Mouse (Mus musculus): Measurements from ENCODE around the gene Stk19. TPM values are rescaled to one million over a fixed set of nuclear protein-coding genes. Genes with fewer than 3 reads are reported as not detected.
A peak's percentile ranks its signal among the peaks of the same experiment; 100 is the strongest.

The Stk19 gene
- polyA plus RNA-seq, 1 experiment from 2014 or later: 34.4 TPM

DNA sequence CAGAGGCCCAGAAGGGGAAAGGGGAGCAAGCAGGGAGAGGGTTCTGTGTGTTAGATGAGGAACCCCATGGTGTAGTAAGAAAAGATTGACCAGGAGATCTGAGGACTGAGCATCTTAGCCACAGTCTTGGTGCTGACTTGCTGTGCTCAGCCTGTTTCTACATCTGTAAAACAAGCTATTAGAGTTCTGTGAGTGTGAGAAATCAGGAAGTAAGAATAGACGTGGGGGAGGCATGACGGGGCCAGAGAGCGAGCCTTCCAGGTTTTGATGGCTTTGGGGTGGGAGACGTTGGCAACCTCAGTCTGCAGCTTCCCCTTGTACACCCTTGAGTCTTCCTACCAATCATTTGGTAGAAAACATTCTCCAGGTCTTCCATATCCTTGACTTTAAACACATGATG is 21.9 kb upstream of the Stk19 start:
- no peak for DNase-seq (ENCODE audit: low spot score)
- H3K4me1 ChIP-seq (replicated peaks): no peaks in the 10 kb centered on the region
- no peak overlapping the region for H3K27ac ChIP-seq
- no peak overlapping the region for H3K4me3 ChIP-seq
- peaks cover 6% of the 10 kb centered on the region; the same call in 1 of the 2 replicates for H3K27me3 ChIP-seq (ENCODE audit: insufficient read depth, poor library complexity, severe bottlenecking)
- H3K9me3 ChIP-seq: no peaks in the 10 kb centered on the region
- peaks cover 47% of the 10 kb centered on the region for H3K36me3 ChIP-seq
- WGBS: 84% methylated on average over 4 of the region's 4 CpGs

DNA sequence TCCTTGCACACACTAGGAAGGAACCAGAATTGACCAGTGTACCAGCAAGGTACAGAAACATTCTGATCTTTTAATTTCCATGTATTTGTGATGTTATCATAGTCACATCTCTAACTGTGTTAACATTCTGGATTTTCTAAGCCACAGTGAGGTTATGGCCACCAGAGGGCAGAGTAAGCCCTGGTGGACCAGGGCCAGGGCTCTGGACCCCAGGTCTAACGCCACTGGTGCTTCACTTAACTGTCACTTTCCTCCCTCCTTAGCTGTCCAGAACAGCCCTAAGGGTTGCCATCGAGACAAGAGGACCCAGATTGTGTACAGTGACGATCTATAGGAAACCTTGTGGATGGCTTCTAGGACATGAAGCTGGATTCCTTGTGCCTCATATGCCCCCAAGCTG is 19.1 kb upstream of the Stk19 start:
- 43% methylated on average over 3 of the region's 3 CpGs for WGBS
- peaks cover 64% of the 10 kb centered on the region for H3K36me3 ChIP-seq
- DNase-seq (ENCODE audit: low spot score): peak; percentile 45
- H3K27ac ChIP-seq: no peak overlapping the region
- H3K27me3 ChIP-seq (ENCODE audit: insufficient read depth, poor library complexity, severe bottlenecking): no peaks in the 10 kb centered on the region
- peaks cover 15% of the 10 kb centered on the region for H3K4me1 ChIP-seq (replicated peaks)
- no peaks in the 10 kb centered on the region for H3K9me3 ChIP-seq
- H3K4me3 ChIP-seq: no peak overlapping the region

DNA sequence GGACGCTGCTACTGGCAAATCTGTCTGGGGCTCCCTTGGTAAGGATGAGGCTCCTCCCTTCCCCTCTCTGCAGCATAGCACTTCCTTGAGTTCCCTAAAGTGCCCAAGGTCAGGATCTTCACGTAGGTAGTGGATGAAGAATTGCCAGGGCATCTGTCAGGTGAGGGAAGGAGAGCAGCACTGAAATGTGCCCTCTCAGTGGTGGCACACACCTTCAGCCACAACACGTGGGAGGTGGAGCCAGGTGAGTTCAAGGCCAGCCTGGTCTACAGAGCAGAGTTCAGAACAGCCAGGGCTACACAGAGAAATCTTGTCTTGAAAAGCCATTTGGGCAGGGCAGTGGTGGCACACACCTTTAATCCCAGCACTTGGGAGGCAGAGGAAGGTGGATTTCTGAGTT is 18.0 kb upstream of the Stk19 start:
- H3K4me1 ChIP-seq (replicated peaks): peaks cover 19% of the 10 kb centered on the region
- no peaks in the 10 kb centered on the region for H3K9me3 ChIP-seq
- 87% methylated on average over 3 of the region's 3 CpGs for WGBS
- H3K36me3 ChIP-seq: peaks cover 64% of the 10 kb centered on the region
- H3K27ac ChIP-seq: no peak overlapping the region
- H3K4me3 ChIP-seq: no peak overlapping the region
- no peaks in the 10 kb centered on the region for H3K27me3 ChIP-seq (ENCODE audit: insufficient read depth, poor library complexity, severe bottlenecking)
- DNase-seq (ENCODE audit: low spot score): no peak

DNA sequence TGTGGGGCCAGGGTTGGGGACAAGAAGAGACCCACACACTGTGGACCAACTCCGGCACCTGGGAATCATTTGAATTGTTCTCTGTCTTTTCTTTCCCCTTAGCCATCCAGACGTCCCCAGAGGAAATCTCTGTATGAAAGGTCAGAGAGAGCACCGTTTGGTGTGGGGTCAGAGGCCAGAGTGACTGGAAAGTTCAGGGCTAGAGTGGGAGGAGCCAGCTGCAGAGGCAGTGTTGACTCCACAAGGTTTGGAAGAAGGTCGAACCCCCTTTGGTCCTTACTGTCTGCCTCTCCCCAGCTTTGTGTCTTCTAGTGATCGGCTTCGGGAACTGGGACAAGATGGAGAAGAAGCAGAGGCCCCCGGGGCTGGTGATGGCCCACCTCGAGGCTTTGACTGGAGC is 16.8 kb upstream of the Stk19 start:
- Histone ChIP-seq H3K9me3 (no peaks in the 10 kb centered on the region), H3K4me1 (replicated peaks) (peaks cover 27% of the 10 kb centered on the region), H3K36me3 (peaks cover 64% of the 10 kb centered on the region), H3K27ac (no peak overlapping the region), H3K4me3 (no peak overlapping the region), H3K27me3 (ENCODE audit: insufficient read depth, poor library complexity, severe bottlenecking) (no peaks in the 10 kb centered on the region)
- 69% methylated on average over 8 of the region's 8 CpGs for WGBS
- no peak for DNase-seq (ENCODE audit: low spot score)

DNA sequence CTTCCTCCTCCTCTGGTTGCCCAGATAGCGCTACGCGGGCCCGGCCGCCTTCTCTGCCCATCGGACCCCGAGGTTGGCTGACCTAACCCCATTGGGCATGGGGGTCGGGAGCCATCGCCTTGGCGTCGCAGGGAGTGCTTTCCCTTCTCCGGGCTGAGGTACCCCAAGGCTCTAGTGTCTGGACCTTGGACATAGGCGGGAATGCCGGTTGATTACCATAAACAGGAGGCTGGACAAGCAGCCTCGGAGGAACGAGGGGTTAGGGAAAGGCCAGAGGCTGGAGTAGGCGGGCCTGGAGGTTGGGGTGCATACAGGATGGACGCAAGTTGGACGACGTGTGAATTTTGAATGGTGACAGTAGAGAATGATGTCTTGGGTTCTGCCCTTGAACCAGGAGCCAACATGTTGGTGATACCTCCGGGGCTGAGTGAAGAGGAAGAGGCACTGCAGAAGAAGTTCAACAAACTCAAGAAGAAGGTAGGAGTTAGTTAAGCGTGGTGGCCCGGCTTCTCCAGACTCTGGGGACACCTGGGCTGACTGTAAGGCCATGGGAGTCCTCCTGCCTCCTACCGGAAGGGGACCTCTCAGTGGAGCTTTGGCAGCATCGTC is 13.9 kb upstream of the Stk19 start:
- Histone ChIP-seq H3K4me3 (peak overlapping the region; percentile 72), H3K9me3 (no peaks in the 10 kb centered on the region), H3K36me3 (peaks cover 63% of the 10 kb centered on the region), H3K27ac (peak overlapping the region; percentile 86), H3K4me1 (replicated peaks) (peaks cover 27% of the 10 kb centered on the region), H3K27me3 (ENCODE audit: insufficient read depth, poor library complexity, severe bottlenecking) (no peaks in the 10 kb centered on the region)
- no peak for DNase-seq (ENCODE audit: low spot score)
- WGBS: 2% methylated on average over 25 of the region's 25 CpGs

DNA sequence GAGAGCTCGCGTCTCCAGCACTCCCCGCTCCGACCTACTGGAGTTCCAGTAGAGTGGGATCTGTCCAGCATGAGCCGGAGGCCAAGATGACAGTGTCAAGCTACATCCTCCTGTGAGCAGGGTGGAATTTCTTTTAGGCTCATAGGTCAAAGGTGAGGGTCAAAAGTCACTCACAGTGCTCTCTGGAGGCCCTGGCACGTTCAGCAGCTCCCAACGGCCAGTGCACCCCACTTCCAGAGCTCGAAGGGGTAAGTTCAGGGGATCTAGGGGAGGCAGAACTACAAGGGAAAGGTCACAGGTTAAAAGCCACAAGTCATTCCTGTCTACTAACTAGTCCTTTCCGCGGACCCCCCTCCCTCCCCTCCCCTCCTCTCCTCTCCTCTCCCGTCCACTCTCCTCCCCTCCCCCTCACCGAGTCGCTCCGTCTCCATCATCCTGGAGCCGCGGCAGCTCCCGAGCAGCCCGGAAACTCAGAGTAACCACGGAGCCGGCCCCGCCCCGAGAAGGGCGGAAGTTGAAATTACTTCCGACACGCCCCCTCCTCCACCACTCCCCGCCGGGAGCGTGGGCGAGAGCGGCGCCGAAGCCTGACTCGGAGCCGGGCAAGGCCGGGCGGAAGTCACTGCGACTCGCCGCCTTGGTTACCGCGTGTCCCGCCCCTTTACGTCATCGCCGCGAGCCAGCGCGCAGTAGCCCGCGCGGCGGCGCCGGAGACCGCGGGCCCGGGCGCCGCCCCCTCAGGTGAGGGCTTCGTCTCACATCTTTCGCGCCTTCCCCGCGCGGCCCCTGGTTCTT is 13.2 kb upstream of the Stk19 start, which contains the start of the genes Skiv2l and Nelfe:
Skiv2l (minus strand) TSS at position 489 of the 795 bp plus-strand sequence.
Nelfe (plus strand) TSS at position 670 of the 795 bp plus-strand sequence.
- WGBS: under 1% methylated on average over 65 of the region's 65 CpGs
- Histone ChIP-seq H3K9me3 (no peaks in the 10 kb centered on the region), H3K27me3 (ENCODE audit: insufficient read depth, poor library complexity, severe bottlenecking) (no peaks in the 10 kb centered on the region), H3K27ac (peak within 1 kb of the TSS; percentile 86), H3K4me3 (peak within 1 kb of the TSS; percentile 72), H3K36me3 (peaks cover 63% of the 10 kb centered on the region), H3K4me1 (replicated peaks) (peaks cover 27% of the 10 kb centered on the region)
- peak; percentile 98 for DNase-seq (ENCODE audit: low spot score)

DNA sequence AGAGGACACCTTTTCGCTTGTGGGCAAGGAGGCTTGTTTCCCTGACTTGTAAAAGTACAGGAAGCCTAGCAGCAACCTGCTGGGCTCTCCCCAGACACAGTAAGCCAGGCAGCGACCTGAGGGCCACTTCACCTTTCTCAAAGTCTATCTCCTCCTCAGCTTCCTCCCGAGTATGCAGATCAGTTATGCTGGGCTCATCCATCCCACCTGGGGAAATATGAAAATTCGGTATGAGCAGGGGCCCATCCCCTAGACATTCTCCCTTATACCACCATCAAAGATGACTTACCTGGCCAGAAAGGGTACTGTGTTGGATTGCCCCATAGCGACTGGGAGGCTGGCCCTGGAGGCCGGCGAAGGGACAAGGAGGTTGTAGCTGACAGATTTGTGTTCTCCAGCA is 10.9 kb upstream of the Stk19 start:
- Histone ChIP-seq H3K9me3 (no peaks in the 10 kb centered on the region), H3K4me3 (no peak overlapping the region), H3K36me3 (peaks cover 63% of the 10 kb centered on the region), H3K27me3 (ENCODE audit: insufficient read depth, poor library complexity, severe bottlenecking) (no peaks in the 10 kb centered on the region), H3K27ac (no peak overlapping the region), H3K4me1 (replicated peaks) (peaks cover 27% of the 10 kb centered on the region)
- no peak for DNase-seq (ENCODE audit: low spot score)
- 95% methylated on average over 7 of the region's 7 CpGs for WGBS

DNA sequence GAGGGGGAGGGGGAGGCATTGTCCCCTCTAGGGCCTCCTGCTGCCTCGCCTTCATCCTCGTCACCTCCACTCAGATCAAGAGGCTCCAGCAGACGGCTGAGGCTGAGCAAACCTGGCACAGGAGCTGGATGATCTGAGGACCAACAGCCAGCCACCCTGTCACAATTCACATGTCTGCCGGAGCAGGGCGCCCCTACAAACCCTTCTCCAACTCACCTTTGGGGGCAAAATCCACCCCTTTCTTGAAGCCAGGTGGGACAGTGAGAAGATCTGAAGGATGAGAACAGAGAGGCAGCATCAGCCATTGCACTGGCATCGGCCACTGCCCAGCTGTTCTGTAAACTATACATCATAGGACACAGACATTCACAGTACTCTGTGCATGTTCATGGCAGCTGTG is 10.4 kb upstream of the Stk19 start:
- H3K4me1 ChIP-seq (replicated peaks): peaks cover 25% of the 10 kb centered on the region
- no peak overlapping the region for H3K27ac ChIP-seq
- H3K36me3 ChIP-seq: peaks cover 63% of the 10 kb centered on the region
- 88% methylated on average over 6 of the region's 6 CpGs for WGBS
- no peaks in the 10 kb centered on the region for H3K9me3 ChIP-seq
- DNase-seq (ENCODE audit: low spot score): no peak
- H3K4me3 ChIP-seq: no peak overlapping the region
- no peaks in the 10 kb centered on the region for H3K27me3 ChIP-seq (ENCODE audit: insufficient read depth, poor library complexity, severe bottlenecking)

DNA sequence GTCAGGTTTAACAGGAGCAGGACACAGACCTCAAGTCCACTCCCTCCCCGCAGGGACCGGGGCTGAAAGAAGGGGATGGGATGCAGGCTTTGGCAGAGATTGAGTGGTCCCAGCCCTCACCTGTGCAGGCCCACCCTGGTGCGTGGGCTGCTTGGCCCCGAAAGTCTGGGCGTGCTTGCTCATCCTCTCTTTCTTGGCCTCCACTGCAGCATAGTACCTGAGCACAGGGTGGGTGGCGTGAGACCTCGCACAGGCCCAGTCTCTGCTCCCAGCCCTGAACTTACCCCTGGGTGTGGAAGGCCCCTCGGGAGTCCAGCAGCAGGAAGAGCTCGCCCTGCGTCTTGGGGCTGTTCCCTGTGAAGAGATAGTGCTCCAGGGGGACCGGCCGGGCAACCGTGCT is 8.1 kb upstream of the Stk19 start:
- no peak overlapping the region for H3K4me3 ChIP-seq
- peaks cover 9% of the 10 kb centered on the region for H3K4me1 ChIP-seq (replicated peaks)
- H3K9me3 ChIP-seq: no peaks in the 10 kb centered on the region
- DNase-seq (ENCODE audit: low spot score): no peak
- no peak overlapping the region for H3K27ac ChIP-seq
- H3K27me3 ChIP-seq (ENCODE audit: insufficient read depth, poor library complexity, severe bottlenecking): no peaks in the 10 kb centered on the region
- peaks cover 84% of the 10 kb centered on the region for H3K36me3 ChIP-seq
- WGBS: 92% methylated on average over 13 of the region's 13 CpGs

DNA sequence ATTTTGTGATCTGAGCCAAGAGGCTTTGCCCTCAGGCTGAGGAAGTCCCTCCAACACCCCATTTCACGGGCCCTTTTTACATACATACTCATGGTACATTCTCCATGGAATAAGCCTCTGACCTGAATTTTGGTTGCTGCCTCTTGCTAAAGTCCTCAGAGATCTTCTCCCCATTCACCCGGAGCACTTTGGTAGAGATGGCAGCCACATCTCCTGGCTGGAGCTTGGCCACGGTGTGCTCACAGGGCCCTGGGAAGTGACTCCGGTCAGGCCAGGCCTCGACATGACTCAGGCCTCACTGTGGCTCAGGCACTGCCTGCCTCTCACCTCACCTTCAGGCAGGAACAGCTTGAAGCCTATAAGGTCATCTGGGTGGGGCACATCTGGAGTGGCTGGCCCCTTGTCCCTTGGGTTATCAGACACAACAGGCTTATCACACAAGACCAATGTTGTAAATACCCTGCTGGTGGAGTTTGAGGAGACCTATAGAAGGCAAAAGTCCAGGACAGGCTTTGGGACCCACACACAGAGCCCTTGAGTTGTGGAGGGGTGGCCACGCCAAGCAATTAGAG is 4.1 kb upstream of the Stk19 start:
- Histone ChIP-seq H3K4me1 (replicated peaks) (peaks cover 28% of the 10 kb centered on the region), H3K9me3 (no peaks in the 10 kb centered on the region), H3K27me3 (ENCODE audit: insufficient read depth, poor library complexity, severe bottlenecking) (no peaks in the 10 kb centered on the region), H3K27ac (no peak overlapping the region), H3K4me3 (no peak overlapping the region), H3K36me3 (peaks cover 80% of the 10 kb centered on the region)
- 86% methylated on average over 6 of the region's 6 CpGs for WGBS
- DNase-seq (ENCODE audit: low spot score): no peak

DNA sequence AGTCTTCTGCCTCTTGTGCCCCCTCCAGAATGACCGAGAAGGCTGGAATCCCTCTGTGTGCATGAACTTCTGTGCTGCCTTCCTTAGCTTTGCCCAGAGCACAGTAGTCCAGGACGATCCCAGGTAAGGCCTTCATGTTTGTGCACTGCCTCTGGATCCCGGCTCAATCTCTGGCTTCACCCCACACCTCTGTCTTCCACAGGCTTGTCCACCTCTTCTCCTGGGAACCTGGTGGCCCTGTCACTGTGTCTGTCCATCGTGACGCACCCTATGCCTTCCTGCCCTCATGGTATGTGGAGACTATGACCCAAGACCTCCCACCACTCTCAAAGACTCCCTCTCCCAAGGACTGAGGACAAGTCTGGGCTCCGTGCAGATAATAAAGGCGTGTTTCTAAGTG is 2.0 kb upstream of the Stk19 start:
- 92% methylated on average over 7 of the region's 7 CpGs for whole genome bisulfite sequencing
- no peak for DNase-seq (ENCODE audit: low spot score)
- peaks cover 68% of the 10 kb centered on the region for H3K36me3 ChIP-seq
- peak overlapping the region; percentile 86 for H3K4me3 ChIP-seq
- H3K9me3 ChIP-seq: no peaks in the 10 kb centered on the region
- H3K4me1 ChIP-seq (replicated peaks): peaks cover 32% of the 10 kb centered on the region
- H3K27me3 ChIP-seq (ENCODE audit: insufficient read depth, poor library complexity, severe bottlenecking): no peaks in the 10 kb centered on the region
- H3K27ac ChIP-seq: no peak overlapping the region

DNA sequence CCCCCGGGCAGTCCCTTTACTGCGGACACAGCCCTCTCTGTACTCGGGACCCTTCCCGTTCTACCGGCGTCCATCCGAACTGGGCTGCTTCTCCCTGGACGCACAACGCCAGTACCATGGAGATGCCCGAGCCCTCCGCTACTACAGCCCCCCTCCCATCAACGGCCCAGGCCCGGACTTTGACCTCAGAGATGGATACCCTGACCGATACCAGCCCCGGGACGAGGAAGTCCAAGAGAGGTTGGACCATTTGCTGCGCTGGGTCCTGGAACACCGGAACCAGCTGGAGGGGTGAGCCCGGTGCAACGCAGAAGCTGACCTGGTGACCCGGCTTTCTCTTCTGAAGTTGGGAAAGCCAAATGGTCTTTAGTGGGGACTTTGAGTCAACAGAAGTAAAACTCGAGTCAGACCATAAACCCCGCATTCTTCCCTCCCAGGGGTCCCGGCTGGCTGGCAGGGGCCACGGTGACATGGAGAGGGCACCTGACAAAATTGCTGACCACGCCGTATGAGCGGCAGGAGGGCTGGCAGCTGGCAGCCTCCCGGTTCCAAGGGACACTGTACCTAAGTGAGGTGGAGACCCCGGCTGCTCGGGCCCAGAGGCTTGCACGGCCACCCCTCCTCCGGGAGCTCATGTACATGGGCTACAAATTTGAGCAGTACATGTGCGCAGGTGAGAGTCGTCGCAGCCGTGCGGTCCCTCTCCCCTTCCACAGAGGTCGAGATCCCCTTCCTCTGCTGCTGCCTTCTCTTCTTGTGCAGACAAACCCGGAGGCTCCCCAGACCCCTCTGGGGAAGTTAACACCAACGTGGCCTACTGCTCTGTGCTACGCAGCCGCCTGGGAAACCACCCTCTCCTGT is 949 bp upstream of the Stk19 start:
- H3K27me3 ChIP-seq (ENCODE audit: insufficient read depth, poor library complexity, severe bottlenecking): no peaks in the 10 kb centered on the region
- peaks cover 32% of the 10 kb centered on the region for H3K4me1 ChIP-seq (replicated peaks)
- DNase-seq (ENCODE audit: low spot score): no peak
- no peaks in the 10 kb centered on the region for H3K9me3 ChIP-seq
- H3K36me3 ChIP-seq: peaks cover 68% of the 10 kb centered on the region
- peak overlapping the region; percentile 87 for H3K27ac ChIP-seq
- H3K4me3 ChIP-seq: peak overlapping the region; percentile 86
- 39% methylated on average over 43 of the region's 43 CpGs for WGBS

Measured in hindbrain, embryonic 10.5 days (tissue).